Mouse (Mus musculus) testis, adult 2 months (tissue): ENCODE results near the gene Cyp3a57.

Source experiments
- CTCF ChIP-seq: fragments of 200-500 bp; IDR thresholded peaks from 2 replicates; pipeline ENCODE4 v1.5.1; 2012; ENCODE audit warnings: low read depth, mild to moderate bottlenecking, inconsistent platforms, low read length, moderate library complexity; ENCODE audit not compliant: control insufficient read depth, insufficient read depth, insufficient replicate concordance
- POLR2A ChIP-seq: fragments of 200-500 bp; IDR thresholded peaks from 2 replicates; pipeline ENCODE4 v1.6.1; 2012; ENCODE audit warnings: low read depth, mild to moderate bottlenecking, inconsistent platforms, low read length, moderate library complexity; ENCODE audit not compliant: control insufficient read depth

- TF ChIP-seq CTCF: no peak
- TF ChIP-seq POLR2A: no peak
Observed at GRCm38 (mm10) chr5:145422287-145422686, 77.2 kb downstream of the Cyp3a57 start.
